Mouse (Mus musculus): ENCODE data around the gene Rec114. TPM values are rescaled to one million over a fixed set of nuclear protein-coding genes. Genes with fewer than 3 reads are reported as not detected.

The Rec114 gene
- polyA plus RNA-seq, 1 experiment from 2014 or later: 1.7 TPM

DNA sequence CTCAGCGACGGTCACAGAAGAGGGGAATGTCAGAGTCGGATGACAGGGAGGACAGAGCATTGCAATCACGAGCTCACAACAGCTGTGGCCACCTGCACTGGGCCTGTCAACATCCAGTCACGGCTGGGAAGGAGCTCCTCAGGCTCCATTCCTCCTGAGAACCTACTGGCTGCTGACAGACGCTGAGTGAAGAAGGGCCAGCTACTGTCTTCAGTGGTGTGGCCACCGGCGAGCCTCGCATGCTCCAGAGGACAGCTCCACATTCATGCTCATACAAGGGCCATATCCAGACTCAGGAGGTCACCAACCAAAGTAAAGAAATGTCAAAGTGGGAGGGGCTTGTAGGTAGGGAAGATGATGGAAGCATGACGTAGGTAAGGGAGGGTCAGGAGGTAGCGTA, 36.0 kb downstream of the Rec114 start:
- no peak overlapping the region for H3K9ac ChIP-seq (replicated peaks; ENCODE audit: low read length)
- DNase-seq (no peak), ATAC-seq (ENCODE audit: low FRiP score, low TSS enrichment) (no peak)
- H3K9me3 ChIP-seq (ENCODE audit: control insufficient read depth, low read length): no peaks in the 10 kb centered on the region
- no peaks in the 10 kb centered on the region for H3K4me1 ChIP-seq (ENCODE audit: control insufficient read depth, insufficient read depth, low read length)
- no peak overlapping the region for H3K27ac ChIP-seq (replicated peaks; ENCODE audit: low read depth, low read length)
- no peaks in the 10 kb centered on the region for H3K27me3 ChIP-seq (ENCODE audit: control insufficient read depth, insufficient read depth, low read length)
- 89% methylated on average over 11 of the region's 11 CpGs for WGBS
- H3K4me3 ChIP-seq (replicated peaks; ENCODE audit: low read depth, low read length): no peak overlapping the region
- no peaks in the 10 kb centered on the region for H3K36me3 ChIP-seq (ENCODE audit: control insufficient read depth, insufficient read depth, low read length)
- no peak overlapping the region for H3K4me2 ChIP-seq (ENCODE audit: low read length)

DNA sequence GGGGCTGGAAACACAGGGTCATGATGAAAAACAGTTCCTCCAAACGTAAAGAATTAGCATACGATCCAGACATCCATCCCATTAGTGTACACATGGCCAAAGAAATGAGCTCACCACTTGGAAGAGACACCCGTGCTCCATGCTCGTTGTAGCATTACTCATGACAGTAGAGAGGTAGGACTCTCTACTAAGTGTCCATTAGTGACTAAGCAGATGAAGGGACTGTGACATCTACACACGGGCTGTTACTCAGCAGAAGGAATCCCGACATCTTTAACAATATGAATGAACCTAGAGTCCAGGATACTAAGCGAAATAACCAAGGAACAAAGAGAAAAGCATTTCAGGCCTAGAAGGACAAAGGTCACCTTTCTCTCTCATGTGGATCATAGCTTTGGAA, 37.7 kb downstream of the Rec114 start:
- no peaks in the 10 kb centered on the region for H3K4me1 ChIP-seq (ENCODE audit: control insufficient read depth, insufficient read depth, low read length)
- no peak overlapping the region for H3K4me2 ChIP-seq (ENCODE audit: low read length)
- H3K4me3 ChIP-seq (replicated peaks; ENCODE audit: low read depth, low read length): no peak overlapping the region
- DNase-seq: no peak
- H3K27ac ChIP-seq (replicated peaks; ENCODE audit: low read depth, low read length): no peak overlapping the region
- H3K36me3 ChIP-seq (ENCODE audit: control insufficient read depth, insufficient read depth, low read length): no peaks in the 10 kb centered on the region
- H3K27me3 ChIP-seq (ENCODE audit: control insufficient read depth, insufficient read depth, low read length): no peaks in the 10 kb centered on the region
- ATAC-seq (ENCODE audit: low FRiP score, low TSS enrichment): no peak
- H3K9ac ChIP-seq (replicated peaks; ENCODE audit: low read length): no peak overlapping the region
- H3K9me3 ChIP-seq (ENCODE audit: control insufficient read depth, low read length): no peaks in the 10 kb centered on the region
- 83% methylated on average over 7 of the region's 7 CpGs for WGBS

DNA sequence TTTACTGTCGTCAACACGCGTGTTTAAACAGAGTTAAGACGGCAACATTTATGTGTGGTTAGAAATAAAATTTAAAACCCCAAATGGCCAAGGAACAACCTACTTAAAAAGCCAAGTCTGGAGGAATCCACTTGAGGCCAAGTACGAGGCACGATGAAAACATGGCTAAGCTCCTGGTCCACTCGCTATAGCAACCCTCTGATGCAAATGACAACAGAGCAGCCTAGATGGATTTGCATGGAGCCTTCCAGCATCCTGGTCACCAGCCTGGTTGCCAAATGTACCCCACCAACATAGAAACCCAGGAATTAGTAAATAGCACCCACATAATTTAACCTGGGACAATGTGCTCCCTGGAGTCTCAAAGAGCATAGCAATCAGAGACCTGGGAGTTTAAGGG, 40.0 kb downstream of the Rec114 start:
- H3K9ac ChIP-seq (replicated peaks; ENCODE audit: low read length): no peak overlapping the region
- no peaks in the 10 kb centered on the region for H3K36me3 ChIP-seq (ENCODE audit: control insufficient read depth, insufficient read depth, low read length)
- no peak overlapping the region for H3K4me3 ChIP-seq (replicated peaks; ENCODE audit: low read depth, low read length)
- no peaks in the 10 kb centered on the region for H3K4me1 ChIP-seq (ENCODE audit: control insufficient read depth, insufficient read depth, low read length)
- H3K4me2 ChIP-seq (ENCODE audit: low read length): no peak overlapping the region
- H3K27ac ChIP-seq (replicated peaks; ENCODE audit: low read depth, low read length): no peak overlapping the region
- DNase-seq (no peak), ATAC-seq (ENCODE audit: low FRiP score, low TSS enrichment) (no peak)
- no peaks in the 10 kb centered on the region for H3K27me3 ChIP-seq (ENCODE audit: control insufficient read depth, insufficient read depth, low read length)
- H3K9me3 ChIP-seq (ENCODE audit: control insufficient read depth, low read length): no peaks in the 10 kb centered on the region
- 80% methylated on average over 7 of the region's 7 CpGs for WGBS

DNA sequence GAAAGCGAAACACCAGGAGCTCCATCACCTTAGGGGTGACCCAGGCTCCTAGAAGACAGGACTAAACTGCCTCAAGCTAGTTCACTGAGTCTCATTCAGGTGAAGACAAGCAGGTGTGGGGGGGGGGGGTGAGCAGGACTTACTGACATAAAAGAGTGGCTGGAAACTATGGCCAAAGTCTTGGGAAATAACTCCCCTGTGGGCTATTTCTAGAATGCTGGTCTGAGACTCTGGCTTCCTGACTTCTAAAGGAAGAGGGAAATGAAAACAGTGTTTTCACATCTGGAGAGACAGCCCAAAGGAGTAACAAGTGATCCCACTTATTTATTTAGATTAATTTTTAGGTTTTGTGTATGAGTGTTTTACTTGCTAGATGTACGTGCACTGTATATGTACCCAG, 42.0 kb downstream of the Rec114 start:
- Histone ChIP-seq H3K27me3 (ENCODE audit: control insufficient read depth, insufficient read depth, low read length) (no peaks in the 10 kb centered on the region), H3K36me3 (ENCODE audit: control insufficient read depth, insufficient read depth, low read length) (no peaks in the 10 kb centered on the region), H3K9me3 (ENCODE audit: control insufficient read depth, low read length) (no peaks in the 10 kb centered on the region), H3K27ac (replicated peaks; ENCODE audit: low read depth, low read length) (no peak overlapping the region), H3K4me2 (ENCODE audit: low read length) (no peak overlapping the region), H3K4me1 (ENCODE audit: control insufficient read depth, insufficient read depth, low read length) (no peaks in the 10 kb centered on the region), H3K4me3 (replicated peaks; ENCODE audit: low read depth, low read length) (no peak overlapping the region), H3K9ac (replicated peaks; ENCODE audit: low read length) (no peak overlapping the region)
- ATAC-seq (ENCODE audit: low FRiP score, low TSS enrichment): no peak
- 93% methylated on average over 2 of the region's 2 CpGs for WGBS
- DNase-seq: no peak

DNA sequence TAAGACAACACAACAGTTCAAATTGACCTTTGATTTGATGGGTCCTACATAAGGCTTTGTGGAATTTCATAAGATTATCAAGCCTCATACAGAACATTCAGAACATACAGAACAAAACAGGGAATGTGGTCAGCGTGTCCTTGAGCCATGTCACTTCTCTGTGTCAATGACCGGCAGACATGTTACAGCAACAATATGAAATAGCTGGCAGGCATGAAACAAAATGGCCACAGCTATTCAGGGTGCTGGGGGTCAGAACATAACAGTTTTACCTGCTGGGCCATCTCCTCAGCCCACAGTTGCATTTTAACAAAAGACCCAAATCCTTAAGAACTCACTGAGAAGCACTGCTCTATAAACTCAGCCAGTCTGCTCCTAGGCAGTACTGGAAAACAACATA, 45.3 kb downstream of the Rec114 start:
- no peaks in the 10 kb centered on the region for H3K36me3 ChIP-seq (ENCODE audit: control insufficient read depth, insufficient read depth, low read length)
- no peaks in the 10 kb centered on the region for H3K4me1 ChIP-seq (ENCODE audit: control insufficient read depth, insufficient read depth, low read length)
- no peak overlapping the region for H3K9ac ChIP-seq (replicated peaks; ENCODE audit: low read length)
- ATAC-seq (ENCODE audit: low FRiP score, low TSS enrichment) (no peak), DNase-seq (no peak)
- H3K27me3 ChIP-seq (ENCODE audit: control insufficient read depth, insufficient read depth, low read length): no peaks in the 10 kb centered on the region
- H3K4me3 ChIP-seq (replicated peaks; ENCODE audit: low read depth, low read length): no peak overlapping the region
- H3K9me3 ChIP-seq (ENCODE audit: control insufficient read depth, low read length): no peaks in the 10 kb centered on the region
- no peak overlapping the region for H3K4me2 ChIP-seq (ENCODE audit: low read length)
- no peak overlapping the region for H3K27ac ChIP-seq (replicated peaks; ENCODE audit: low read depth, low read length)
- WGBS: 93% methylated on average over 2 of the region's 2 CpGs

DNA sequence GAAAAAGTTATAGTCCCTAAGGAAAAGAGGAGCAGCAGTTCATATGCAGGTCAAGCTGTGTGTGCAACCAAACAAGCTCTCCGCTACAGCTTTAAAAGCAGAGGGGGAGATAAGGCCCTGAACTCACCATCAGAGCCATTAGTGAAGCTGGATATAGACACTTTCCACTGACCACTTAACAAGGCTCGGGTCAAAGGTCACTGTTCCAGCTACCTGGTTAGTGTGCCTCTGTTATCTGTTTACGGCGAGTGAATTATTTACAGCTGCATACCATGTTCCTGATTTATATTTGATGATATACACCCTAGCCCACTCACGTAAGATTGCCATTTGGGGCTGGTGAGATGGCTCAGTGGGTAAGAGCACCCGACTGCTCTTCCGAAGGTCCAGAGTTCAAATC, 52.3 kb downstream of the Rec114 start:
- Histone ChIP-seq H3K4me1 (ENCODE audit: control insufficient read depth, insufficient read depth, low read length) (no peaks in the 10 kb centered on the region), H3K27me3 (ENCODE audit: control insufficient read depth, insufficient read depth, low read length) (no peaks in the 10 kb centered on the region), H3K36me3 (ENCODE audit: control insufficient read depth, insufficient read depth, low read length) (no peaks in the 10 kb centered on the region), H3K9me3 (ENCODE audit: control insufficient read depth, low read length) (no peaks in the 10 kb centered on the region), H3K9ac (replicated peaks; ENCODE audit: low read length) (no peak overlapping the region), H3K4me3 (replicated peaks; ENCODE audit: low read depth, low read length) (no peak overlapping the region), H3K4me2 (ENCODE audit: low read length) (no peak overlapping the region), H3K27ac (replicated peaks; ENCODE audit: low read depth, low read length) (no peak overlapping the region)
- ATAC-seq (ENCODE audit: low FRiP score, low TSS enrichment) (no peak), DNase-seq (no peak)
- 93% methylated on average over 7 of the region's 7 CpGs for WGBS

DNA sequence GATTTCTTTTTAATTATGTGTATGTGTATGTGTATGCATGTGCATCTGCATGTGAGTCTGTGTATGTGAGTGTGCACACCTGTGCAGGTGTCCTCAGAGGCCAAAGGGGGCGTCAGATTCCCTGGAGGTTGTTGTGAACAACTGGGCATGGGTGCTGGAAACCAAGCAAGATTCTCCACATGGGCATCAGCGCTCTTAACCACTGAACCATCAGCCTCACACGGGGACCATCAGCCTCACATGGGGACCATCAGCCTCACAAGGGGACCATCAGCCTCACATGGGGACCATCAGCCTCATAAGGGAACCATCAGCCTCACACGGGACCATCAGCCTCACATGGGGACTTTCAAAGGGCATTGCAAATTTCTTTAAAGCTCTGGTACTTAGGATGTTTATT, 53.1 kb downstream of the Rec114 start:
- DNase-seq (no peak), ATAC-seq (ENCODE audit: low FRiP score, low TSS enrichment) (no peak)
- no peaks in the 10 kb centered on the region for H3K27me3 ChIP-seq (ENCODE audit: control insufficient read depth, insufficient read depth, low read length)
- H3K9ac ChIP-seq (replicated peaks; ENCODE audit: low read length): no peak overlapping the region
- no peak overlapping the region for H3K4me2 ChIP-seq (ENCODE audit: low read length)
- no peaks in the 10 kb centered on the region for H3K9me3 ChIP-seq (ENCODE audit: control insufficient read depth, low read length)
- no peaks in the 10 kb centered on the region for H3K36me3 ChIP-seq (ENCODE audit: control insufficient read depth, insufficient read depth, low read length)
- WGBS: 85% methylated on average over 4 of the region's 4 CpGs
- no peak overlapping the region for H3K27ac ChIP-seq (replicated peaks; ENCODE audit: low read depth, low read length)
- no peaks in the 10 kb centered on the region for H3K4me1 ChIP-seq (ENCODE audit: control insufficient read depth, insufficient read depth, low read length)
- H3K4me3 ChIP-seq (replicated peaks; ENCODE audit: low read depth, low read length): no peak overlapping the region

DNA sequence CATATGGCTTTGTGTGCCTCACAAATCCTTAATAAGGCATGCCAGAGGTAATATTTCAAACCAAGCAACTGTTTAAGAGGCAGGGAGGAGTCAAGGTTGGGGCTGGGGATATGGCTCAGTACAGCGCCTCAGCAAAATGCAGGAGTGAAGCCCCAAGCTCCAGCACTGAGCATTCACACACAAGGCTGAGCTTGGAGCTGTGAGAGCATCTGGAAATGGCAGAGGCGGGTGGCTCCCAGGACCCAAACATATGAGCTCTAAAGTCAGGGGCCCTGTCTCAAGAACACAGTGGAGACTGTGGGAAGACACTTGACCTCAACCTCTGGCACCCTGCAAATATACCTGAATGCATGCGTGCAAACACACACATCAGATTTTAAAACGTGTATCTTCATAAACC, 55.7 kb downstream of the Rec114 start:
- H3K4me1 ChIP-seq (ENCODE audit: control insufficient read depth, insufficient read depth, low read length): no peaks in the 10 kb centered on the region
- H3K27me3 ChIP-seq (ENCODE audit: control insufficient read depth, insufficient read depth, low read length): no peaks in the 10 kb centered on the region
- ATAC-seq (ENCODE audit: low FRiP score, low TSS enrichment) (no peak), DNase-seq (no peak)
- H3K4me2 ChIP-seq (ENCODE audit: low read length): no peak overlapping the region
- H3K4me3 ChIP-seq (replicated peaks; ENCODE audit: low read depth, low read length): no peak overlapping the region
- WGBS: 83% methylated on average over 4 of the region's 4 CpGs
- H3K36me3 ChIP-seq (ENCODE audit: control insufficient read depth, insufficient read depth, low read length): no peaks in the 10 kb centered on the region
- no peaks in the 10 kb centered on the region for H3K9me3 ChIP-seq (ENCODE audit: control insufficient read depth, low read length)
- no peak overlapping the region for H3K9ac ChIP-seq (replicated peaks; ENCODE audit: low read length)
- H3K27ac ChIP-seq (replicated peaks; ENCODE audit: low read depth, low read length): no peak overlapping the region

DNA sequence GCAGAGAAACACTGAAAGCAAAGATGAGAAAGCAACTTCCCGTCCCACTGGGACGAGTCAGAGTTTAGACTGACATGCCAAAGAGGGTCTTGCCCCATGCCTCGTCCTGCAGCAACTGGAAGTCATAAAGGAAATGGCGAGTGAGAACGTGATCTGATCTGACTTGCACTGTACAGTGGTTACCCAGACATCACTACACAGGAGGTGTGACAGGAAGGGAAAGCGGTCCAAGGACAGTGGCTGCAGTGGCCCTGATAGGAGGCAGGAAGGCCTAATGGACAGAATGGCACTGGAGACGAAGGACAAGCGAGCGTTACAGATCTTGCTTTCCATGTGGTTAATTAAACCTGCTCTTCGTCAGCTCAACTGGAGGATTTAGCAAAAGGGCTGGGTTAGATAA, 58.5 kb downstream of the Rec114 start:
- Histone ChIP-seq H3K9ac (replicated peaks; ENCODE audit: low read length) (no peak overlapping the region), H3K36me3 (ENCODE audit: control insufficient read depth, insufficient read depth, low read length) (no peaks in the 10 kb centered on the region), H3K9me3 (ENCODE audit: control insufficient read depth, low read length) (no peaks in the 10 kb centered on the region), H3K27ac (replicated peaks; ENCODE audit: low read depth, low read length) (no peak overlapping the region), H3K4me3 (replicated peaks; ENCODE audit: low read depth, low read length) (no peak overlapping the region), H3K4me1 (ENCODE audit: control insufficient read depth, insufficient read depth, low read length) (no peaks in the 10 kb centered on the region), H3K27me3 (ENCODE audit: control insufficient read depth, insufficient read depth, low read length) (no peaks in the 10 kb centered on the region), H3K4me2 (ENCODE audit: low read length) (no peak overlapping the region)
- no peak for ATAC-seq (ENCODE audit: low FRiP score, low TSS enrichment)
- no peak for DNase-seq
- 90% methylated on average over 10 of the region's 10 CpGs for WGBS
